Comparison of ENCODE assay signal across 8 mouse cellular contexts in genomic region chr11:100619485-100619975, GRCm38 (mm10). TPM values are rescaled to one million over a fixed set of nuclear protein-coding genes. Genes with fewer than 3 reads are reported as not detected.
DNase-seq lines count a peak whose midpoint lies in the region; TF ChIP-seq lines count a peak whose summit lies in the region.

No protein-coding gene starts in this region.

- H3K4me3 ChIP-seq in gastrocnemius, adult 2 months: peak overlapping the region; percentile 99
- peak overlapping the region; percentile 99 for H3K4me3 ChIP-seq in megakaryocyte, embryonic 14.5 days (replicated peaks)

- peaks cover 57% of the 10 kb centered on the region for H3K4me1 ChIP-seq in megakaryocyte, embryonic 14.5 days

- H3K9me3 ChIP-seq in megakaryocyte, embryonic 14.5 days: no peaks in the 10 kb centered on the region

- peak; percentile 40 for TF ChIP-seq CTCF in gastrocnemius, adult 2 months (IDR thresholded peaks at IDR 0.05)

- peaks cover 24% of the 10 kb centered on the region for H3K36me3 ChIP-seq in megakaryocyte, embryonic 14.5 days (replicated peaks; ENCODE audit: low read length)

- intact Hi-C loops in gastrocnemius, adult 2 months (cut with DNase I): loop anchor here (2.0 kb wide), 1 partner anchor 49 kb away; no protein-coding TSS in a partner anchor

- peak; percentile 100 for DNase-seq in WW6 (ENCODE audit: low read depth, low spot score)
- peak; percentile 97 to 99 for DNase-seq in cerebellum, postnatal 4 days (ENCODE audit: low spot score in 2 of 2)
- DNase-seq in gastrocnemius, adult 2 months: peak; percentile 97
- DNase-seq in hindlimb bud, embryonic 11.5 days (ENCODE audit: extremely low spot score, low read depth, low spot score): peak; percentile 87
- DNase-seq in left cerebral cortex, adult 8-10 months (ENCODE audit: low spot score in 2 of 2): peak; percentile 94 to 95
- peak; percentile 98 to 99 for DNase-seq in right cerebral cortex, postnatal 10 days (ENCODE audit: low spot score in 2 of 2)
- DNase-seq in urinary bladder, postnatal 25 days (ENCODE audit: low spot score): peak; percentile 87

- peak overlapping the region; percentile 97 for H3K27ac ChIP-seq in gastrocnemius, adult 2 months

- no peaks in the 10 kb centered on the region for H3K27me3 ChIP-seq in megakaryocyte, embryonic 14.5 days (replicated peaks)

RNA-seq across cellular contexts. Expression of gene Dnajc7, which starts 0.4 kb away (rescaled TPM):
- total RNA-seq in gastrocnemius, adult 2 months (2021): 100 to 1,000 TPM; 116 TPM
- 100 to 1,000 TPM; 241 to 278 (median 260) TPM for total RNA-seq in left cerebral cortex, adult 8-10 months (2022)
- 1.8 and 86.6 TPM in 2 replicates for polyA plus RNA-seq in megakaryocyte, embryonic 14.5 days (2012; ENCODE audit: insufficient read depth, low replicate concordance)

RNA-seq across cellular contexts. Expression of gene Nkiras2, which starts 0.5 kb away (rescaled TPM):
- 10 to 100 TPM; 15.3 to 21.9 TPM for total RNA-seq in gastrocnemius, adult 2 months (2021)
- 10 to 100 TPM; 12.1 to 15.5 (median 13.2) TPM for total RNA-seq in left cerebral cortex, adult 8-10 months (2022)
- 62.7 and 103 TPM in 2 replicates for polyA plus RNA-seq in megakaryocyte, embryonic 14.5 days (2012; ENCODE audit: insufficient read depth, low replicate concordance)

RNA-seq across cellular contexts. Expression of gene Cnp, which starts 44.8 kb away (rescaled TPM):
- 1 to 10 TPM; 3.2 to 4.4 TPM for total RNA-seq in gastrocnemius, adult 2 months (2021)
- 100 to 1,000 TPM; 220 to 251 (median 229) TPM for total RNA-seq in left cerebral cortex, adult 8-10 months (2022)
- 13.3 and 17.1 TPM in 2 replicates for polyA plus RNA-seq in megakaryocyte, embryonic 14.5 days (2012; ENCODE audit: insufficient read depth, low replicate concordance)

Comparison
In these comparisons a context has a peak if more than half of its experiments do, and no peak if none do; other contexts are left out.
1. Peak in every context shown above with its lines: DNase-seq, H3K4me3 ChIP-seq and H3K27ac ChIP-seq.
2. RNA of gene Cnp, which starts 44.8 kb away (total RNA-seq): 220 to 251 TPM in left cerebral cortex, adult 8-10 months; 3.2 to 4.4 TPM in gastrocnemius, adult 2 months; every median in the first group is over 10 times any median in the second.